In genomic region chr2:29419434-29419833, GRCm38 (mm10) we compare ENCODE assay signal across 24 mouse cellular contexts.
DNase-seq lines count a peak whose midpoint lies in the region; ATAC-seq and TF ChIP-seq lines count a peak whose summit lies in the region.
"Had no signal": no experiment of that assay in that cellular context is flagged by ENCODE, and none has a peak within 500 bp of the region (broad histone marks: within the 10 kb centered on the region; RNA-seq: fewer than 3 reads in every experiment).

No protein-coding gene starts in this region.

- no peak overlapping the region for H3K4me3 ChIP-seq in kidney, embryonic 16.5 days (ENCODE audit: low read length)
- H3K4me3 ChIP-seq in lung, embryonic 16.5 days (ENCODE audit: low read length) = no peak overlapping the region
- no peak overlapping the region for H3K4me3 ChIP-seq in thymus, adult 2 months (ENCODE audit: control insufficient read depth, insufficient read depth, low read length)
- H3K4me3 ChIP-seq: erythroblast, embryonic 14.5 days; forebrain, embryonic 12.5 days; intestine, embryonic 15.5 days; liver, embryonic 15.5 days; lung, embryonic 15.5 days; midbrain, embryonic 12.5 days; neural tube, embryonic 13.5 days had no signal

- 39% methylated on average over 5 of the region's 5 CpGs for WGBS in kidney, embryonic 16.5 days
- WGBS in lung, embryonic 16.5 days = 35% methylated on average over 5 of the region's 5 CpGs
- WGBS in thymus, adult 2 months = 13% methylated on average over 5 of the region's 5 CpGs

- no peak for TF ChIP-seq POLR2A in thymus, adult 2 months (IDR thresholded peaks at IDR 0.05; ENCODE audit: control insufficient read depth, extremely low read depth, insufficient read depth, low read length, poor library complexity)

- H3K27me3 ChIP-seq in kidney, embryonic 16.5 days (ENCODE audit: insufficient read depth, low read length) = no peaks in the 10 kb centered on the region
- H3K27me3 ChIP-seq in lung, embryonic 16.5 days (ENCODE audit: control insufficient read depth, insufficient read depth, low read depth, low read length) = no peaks in the 10 kb centered on the region
- H3K27me3 ChIP-seq in thymus, adult 2 months (ENCODE audit: control insufficient read depth, insufficient read depth, low read length) = no peaks in the 10 kb centered on the region
- H3K27me3 ChIP-seq: forebrain, embryonic 12.5 days; intestine, embryonic 15.5 days; liver, embryonic 15.5 days; lung, embryonic 15.5 days; midbrain, embryonic 12.5 days; neural tube, embryonic 13.5 days had no signal

- intact Hi-C loops in heart, postnatal 36 days (cut with DNase I) = no loop called here

- no peak overlapping the region for H3K9ac ChIP-seq in kidney, embryonic 16.5 days (replicated peaks; ENCODE audit: low read length)
- H3K9ac ChIP-seq in lung, embryonic 16.5 days (ENCODE audit: low read length) = no peak overlapping the region
- H3K9ac ChIP-seq: forebrain, embryonic 12.5 days; intestine, embryonic 15.5 days; liver, embryonic 15.5 days; lung, embryonic 15.5 days; midbrain, embryonic 12.5 days; neural tube, embryonic 13.5 days had no signal

- no peak overlapping the region for H3K4me2 ChIP-seq in kidney, embryonic 16.5 days (replicated peaks; ENCODE audit: low read depth, low read length)
- H3K4me2 ChIP-seq in lung, embryonic 16.5 days (ENCODE audit: low read depth, low read length) = no peak overlapping the region
- H3K4me2 ChIP-seq: forebrain, embryonic 12.5 days; heart, embryonic 11.5 days; intestine, embryonic 15.5 days; liver, embryonic 15.5 days; lung, embryonic 15.5 days; midbrain, embryonic 12.5 days; neural tube, embryonic 13.5 days had no signal

- peaks cover 14% of the 10 kb centered on the region for H3K4me1 ChIP-seq in kidney, embryonic 16.5 days (ENCODE audit: insufficient read depth, low read length)
- H3K4me1 ChIP-seq in lung, embryonic 16.5 days (replicated peaks; ENCODE audit: control insufficient read depth, insufficient read depth, low read length) = peaks cover 16% of the 10 kb centered on the region
- peaks cover 8% of the 10 kb centered on the region; the same call in 1 of the 2 replicates for H3K4me1 ChIP-seq in thymus, adult 2 months (replicated peaks; ENCODE audit: control insufficient read depth, insufficient read depth, low read length)

- ATAC-seq in kidney, embryonic 16.5 days (ENCODE audit: low FRiP score, low TSS enrichment) = peak; percentile 72
- ATAC-seq in lung, embryonic 16.5 days (ENCODE audit: low read depth) = no peak
- ATAC-seq: hindbrain, postnatal 0 days; intestine, embryonic 15.5 days had no signal

- H3K27ac ChIP-seq in kidney, embryonic 16.5 days (ENCODE audit: low read length) = no peak overlapping the region
- peak overlapping the region; percentile 20; the same call in 1 of the 2 replicates for H3K27ac ChIP-seq in lung, embryonic 16.5 days (ENCODE audit: low read length)
- H3K27ac ChIP-seq in thymus, adult 2 months (ENCODE audit: control insufficient read depth, insufficient read depth, low read length) = no peak overlapping the region
- H3K27ac ChIP-seq: forebrain, embryonic 12.5 days; hindbrain, postnatal 0 days; intestine, embryonic 15.5 days; liver, embryonic 15.5 days; lung, embryonic 15.5 days; midbrain, embryonic 12.5 days; neural tube, embryonic 13.5 days; stomach, postnatal 0 days had no signal

- H3K9me3 ChIP-seq in kidney, embryonic 16.5 days (ENCODE audit: low read length) = no peaks in the 10 kb centered on the region
- H3K9me3 ChIP-seq in lung, embryonic 16.5 days (ENCODE audit: control insufficient read depth, low read length) = no peaks in the 10 kb centered on the region
- H3K9me3 ChIP-seq: forebrain, embryonic 12.5 days; intestine, embryonic 15.5 days; liver, embryonic 15.5 days; lung, embryonic 15.5 days; midbrain, embryonic 12.5 days; neural tube, embryonic 13.5 days had no signal

- DNase-seq in heart, adult 11 months = peak; percentile 87
- no peak for DNase-seq in heart, postnatal 36 days
- DNase-seq in kidney, adult 11 months = no peak
- DNase-seq in lung, adult 18-20 months = no peak
- peak; percentile 32 for DNase-seq in thymus, postnatal 4 days
- DNase-seq in thymus, adult 2 months = no peak
- DNase-seq: adrenal gland, postnatal 25 days; cerebellum, adult 11-12 months; cerebellum, adult 9-11 months; heart, postnatal 4 days; layer of hippocampus, adult 9-11 months; right cerebral cortex, postnatal 4 days had no signal

- no peaks in the 10 kb centered on the region for H3K36me3 ChIP-seq in kidney, embryonic 16.5 days (ENCODE audit: insufficient read depth, low read length)
- no peaks in the 10 kb centered on the region for H3K36me3 ChIP-seq in lung, embryonic 16.5 days (ENCODE audit: control insufficient read depth, insufficient read depth, low read length)
- H3K36me3 ChIP-seq in thymus, adult 2 months (ENCODE audit: control insufficient read depth, insufficient read depth, low read length) = no peaks in the 10 kb centered on the region
- H3K36me3 ChIP-seq: forebrain, embryonic 12.5 days; intestine, embryonic 15.5 days; liver, embryonic 15.5 days; lung, embryonic 15.5 days; midbrain, embryonic 12.5 days; neural tube, embryonic 13.5 days had no signal

- TF ChIP-seq CTCF in thymus, adult 2 months (IDR thresholded peaks at IDR 0.05; ENCODE audit: borderline replicate concordance, control insufficient read depth, extremely low read depth, insufficient read depth, low read length, poor library complexity) = no peak

Comparison
In these comparisons a context has a peak if more than half of its experiments do, and no peak if none do; other contexts are left out.
1. DNase-seq: peak in heart, adult 11 months (single experiment) and thymus, postnatal 4 days (single experiment); none in heart, postnatal 36 days (0 of 2), kidney, adult 11 months (single experiment), lung, adult 18-20 months (0 of 2) and thymus, adult 2 months (single experiment).